Mouse (Mus musculus) heart, adult 2 months (tissue): ENCODE data around the gene Hivep2.

ENCODE experiments used
- CTCF ChIP-seq: fragments of 200-600 bp; IDR thresholded peaks from 2 replicates; pipeline ENCODE4 v1.8.1; 2022; ENCODE audit warnings: antibody characterized with exemption, mild to moderate bottlenecking, moderate library complexity
- EP300 ChIP-seq: fragments of 200-500 bp; IDR thresholded peaks from 2 replicates; pipeline ENCODE4 v1.6.1; 2011; ENCODE audit warnings: low read depth, low read length, control low read depth; ENCODE audit not compliant: insufficient read depth
- POLR2A ChIP-seq: fragments of 200-500 bp; IDR thresholded peaks from 2 replicates; pipeline ENCODE4 v1.6.1; 2011; ENCODE audit warnings: mild to moderate bottlenecking, low read depth, low read length, control low read depth; ENCODE audit not compliant: insufficient read depth

DNA sequence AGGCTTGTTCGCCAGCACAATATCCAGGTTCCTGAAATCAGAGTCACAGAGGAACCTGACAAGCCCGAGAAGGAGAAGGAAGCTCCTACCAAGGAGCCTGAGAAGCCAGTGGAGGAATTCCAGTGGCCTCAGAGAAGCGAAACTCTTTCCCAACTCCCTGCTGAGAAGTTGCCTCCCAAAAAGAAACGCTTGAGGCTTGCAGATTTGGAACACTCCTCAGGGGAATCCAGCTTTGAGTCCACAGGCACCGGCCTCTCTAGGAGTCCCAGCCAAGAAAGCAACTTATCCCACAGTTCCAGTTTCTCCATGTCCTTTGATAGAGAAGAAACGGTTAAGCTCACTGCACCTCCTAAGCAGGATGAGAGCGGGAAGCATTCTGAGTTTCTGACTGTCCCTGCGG, 164.4 kb downstream of the Hivep2 start:
- TF ChIP-seq CTCF (no peak), POLR2A (no peak), EP300 (no peak)
